Mouse (Mus musculus) forebrain, embryonic 12.5 days (tissue): ENCODE measurements around the gene Eif3j1. TPM values are rescaled to one million over a fixed set of nuclear protein-coding genes. Genes with fewer than 3 reads are reported as not detected.
"Not testable (repeated sequence)": the region's sequence is repeated elsewhere in the genome, so short reads cannot be mapped to it uniquely, and the experiment has no call there.

Experiments used
- ATAC-seq: fragments of 200-750 bp; cut with Nextera tagmentation; 2 replicates; pipeline ENCODE4 v1.8.0; 2017; ENCODE audit warnings: moderate TSS enrichment; ENCODE audit not compliant: low FRiP score
- H3K27ac ChIP-seq: fragments of 300-500 bp; sonication (generic); 2 replicates; pipeline ENCODE4 v1.5.1; 2016; ENCODE audit warnings: mild to moderate bottlenecking
- H3K27me3 ChIP-seq: fragments of 300-500 bp; sonication (generic); 2 replicates; pipeline ENCODE4 v1.6.1; 2016; ENCODE audit warnings: mild to moderate bottlenecking
- H3K36me3 ChIP-seq: fragments of 300-500 bp; sonication (generic); replicated peaks from 2 replicates; pipeline ENCODE4 v1.6.1; 2016; ENCODE audit warnings: mild to moderate bottlenecking
- H3K4me1 ChIP-seq: fragments of 300-500 bp; sonication (generic); 2 replicates; pipeline ENCODE4 v1.6.1; 2016
- H3K4me2 ChIP-seq: fragments of 300-500 bp; sonication (generic); 2 replicates; pipeline ENCODE4 v1.6.1; 2016; ENCODE audit warnings: mild to moderate bottlenecking, moderate library complexity
- H3K4me3 ChIP-seq: fragments of 300-500 bp; sonication (generic); replicated peaks from 2 replicates; pipeline ENCODE4 v1.5.1; 2016; ENCODE audit warnings: mild to moderate bottlenecking
- H3K9ac ChIP-seq: fragments of 300-500 bp; sonication (generic); 2 replicates; pipeline ENCODE4 v1.6.1; 2016; ENCODE audit warnings: mild to moderate bottlenecking
- H3K9me3 ChIP-seq: fragments of 300-500 bp; sonication (generic); 2 replicates; pipeline ENCODE4 v1.6.1; 2016
- WGBS: fragments of 180-500 bp; shearing (Covaris S2); methylation state at CpG from one replicate; pipeline ENCODE4 v1.1.7; 2016; 5-methylcytosine and 5-hydroxymethylcytosine counted together
- polyA plus RNA-seq: library from polyadenylated mRNA; unstranded; fragments of >200 nt; fragmentation: Nextera tagmentation; extraction: Ambion mirVana; gene quantifications from 2 replicates; pipeline ENCODE4 v1.2.1, GENCODE M21; 2016

Gene Eif3j1
- polyA plus RNA-seq, 1 experiment from 2014 or later: 14.4 TPM

GRCm38 (mm10) chr2:122059365-122060115 is 31.2 kb downstream of the Eif3j1 start:
- peaks cover 45% of the 10 kb centered on the region for H3K36me3 ChIP-seq
- H3K4me2 ChIP-seq: no peak overlapping the region

GRCm38 (mm10) chr2:122065200-122065969 is 37.0 kb downstream of the Eif3j1 start:
- H3K4me2 ChIP-seq: no peak overlapping the region
- no peak overlapping the region for H3K4me3 ChIP-seq
- H3K27me3 ChIP-seq: no peaks in the 10 kb centered on the region
- H3K9ac ChIP-seq: no peak overlapping the region
- H3K4me1 ChIP-seq: no peaks in the 10 kb centered on the region
- no peak for ATAC-seq
- WGBS: 55% methylated on average over 14 of the region's 14 CpGs
- no peak overlapping the region for H3K27ac ChIP-seq
- H3K9me3 ChIP-seq: no peaks in the 10 kb centered on the region
- peaks cover 47% of the 10 kb centered on the region for H3K36me3 ChIP-seq

More at GRCm38 (mm10) chr2:122059365-122060115, 31.2 kb downstream of the Eif3j1 start:
- no peak for ATAC-seq
- no peak overlapping the region for H3K4me3 ChIP-seq
- H3K4me1 ChIP-seq: no peaks in the 10 kb centered on the region
- H3K27me3 ChIP-seq: no peaks in the 10 kb centered on the region
- H3K9ac ChIP-seq: no peak overlapping the region; the same call in 1 of the 2 replicates
- no peaks in the 10 kb centered on the region for H3K9me3 ChIP-seq
- 89% methylated on average over 11 of the region's 11 CpGs for WGBS
- no peak overlapping the region for H3K27ac ChIP-seq

GRCm38 (mm10) chr2:122066241-122066640 is 37.9 kb downstream of the Eif3j1 start:
- Histone ChIP-seq H3K9me3 (no peaks in the 10 kb centered on the region), H3K36me3 (peaks cover 51% of the 10 kb centered on the region), H3K4me1 (no peaks in the 10 kb centered on the region), H3K9ac (no peak overlapping the region), H3K4me2 (no peak overlapping the region), H3K27ac (no peak overlapping the region), H3K4me3 (no peak overlapping the region), H3K27me3 (no peaks in the 10 kb centered on the region)
- 88% methylated on average over 8 of the region's 8 CpGs for WGBS
- ATAC-seq: no peak

GRCm38 (mm10) chr2:122069144-122069912 is 41.0 kb downstream of the Eif3j1 start:
- H3K4me1 ChIP-seq: no peaks in the 10 kb centered on the region
- no peak overlapping the region for H3K4me2 ChIP-seq
- H3K36me3 ChIP-seq: peaks cover 56% of the 10 kb centered on the region
- H3K27ac ChIP-seq: no peak overlapping the region
- H3K4me3 ChIP-seq: no peak overlapping the region
- no peaks in the 10 kb centered on the region for H3K27me3 ChIP-seq
- no peak for ATAC-seq
- 93% methylated on average over 6 of the region's 6 CpGs for WGBS
- no peaks in the 10 kb centered on the region for H3K9me3 ChIP-seq
- H3K9ac ChIP-seq: no peak overlapping the region

GRCm38 (mm10) chr2:122069922-122070321 is 41.6 kb downstream of the Eif3j1 start:
- Histone ChIP-seq H3K4me3 (no peak overlapping the region), H3K4me1 (no peaks in the 10 kb centered on the region), H3K9me3 (no peaks in the 10 kb centered on the region), H3K36me3 (peaks cover 56% of the 10 kb centered on the region), H3K9ac (no peak overlapping the region), H3K4me2 (no peak overlapping the region), H3K27ac (no peak overlapping the region), H3K27me3 (no peaks in the 10 kb centered on the region)
- ATAC-seq: no peak
- 37% methylated on average over 5 of the region's 5 CpGs for WGBS

- 57% methylated on average over 7 of the region's 7 CpGs for WGBS
- H3K9ac ChIP-seq: no peak overlapping the region
- H3K9me3 ChIP-seq: no peaks in the 10 kb centered on the region
- no peak for ATAC-seq
- no peak overlapping the region for H3K4me2 ChIP-seq
- no peaks in the 10 kb centered on the region for H3K4me1 ChIP-seq
- H3K27me3 ChIP-seq: no peaks in the 10 kb centered on the region
- H3K36me3 ChIP-seq: peaks cover 77% of the 10 kb centered on the region
- no peak overlapping the region for H3K27ac ChIP-seq
- no peak overlapping the region for H3K4me3 ChIP-seq
These were observed 53.5 kb downstream of the Eif3j1 start for GRCm38 (mm10) chr2:122081728-122082456.

- Histone ChIP-seq H3K4me1 (no peaks in the 10 kb centered on the region), H3K9me3 (no peaks in the 10 kb centered on the region), H3K4me3 (no peak overlapping the region), H3K4me2 (no peak overlapping the region), H3K9ac (no peak overlapping the region), H3K27ac (no peak overlapping the region), H3K27me3 (no peaks in the 10 kb centered on the region), H3K36me3 (peaks cover 84% of the 10 kb centered on the region)
- WGBS: 82% methylated on average over 4 of the region's 4 CpGs
- no peak for ATAC-seq
These were observed 58.1 kb downstream of the Eif3j1 start for GRCm38 (mm10) chr2:122086446-122086845.

- peaks cover 86% of the 10 kb centered on the region for H3K36me3 ChIP-seq
- no peak for ATAC-seq
- H3K4me3 ChIP-seq: no peak overlapping the region
- 93% methylated on average over 4 of the region's 4 CpGs for WGBS
- H3K4me1 ChIP-seq: no peaks in the 10 kb centered on the region
- H3K27ac ChIP-seq: no peak overlapping the region
- H3K9me3 ChIP-seq: no peaks in the 10 kb centered on the region
- no peaks in the 10 kb centered on the region for H3K27me3 ChIP-seq
- H3K4me2 ChIP-seq: no peak overlapping the region
- no peak overlapping the region for H3K9ac ChIP-seq
These were observed 65.5 kb downstream of the Eif3j1 start for GRCm38 (mm10) chr2:122093844-122094243.

GRCm38 (mm10) chr2:122097686-122098085 is 69.3 kb downstream of the Eif3j1 start:
- ATAC-seq, H3K9me3 ChIP-seq, H3K27me3 ChIP-seq, H3K9ac ChIP-seq, H3K4me1 ChIP-seq, H3K4me3 ChIP-seq, H3K4me2 ChIP-seq, H3K27ac ChIP-seq: not testable (repeated sequence)
- WGBS: 78% methylated on average over 5 of the region's 5 CpGs
- peaks cover 84% of the 10 kb centered on the region for H3K36me3 ChIP-seq

GRCm38 (mm10) chr2:122102070-122102469 is 73.7 kb downstream of the Eif3j1 start:
- Histone ChIP-seq H3K9ac (no peak overlapping the region), H3K36me3 (peaks cover 65% of the 10 kb centered on the region)

More at GRCm38 (mm10) chr2:122102070-122102469, 73.7 kb downstream of the Eif3j1 start:
- Histone ChIP-seq H3K27me3 (no peaks in the 10 kb centered on the region), H3K27ac (no peak overlapping the region), H3K4me2 (no peak overlapping the region), H3K4me1 (no peaks in the 10 kb centered on the region), H3K9me3 (no peaks in the 10 kb centered on the region), H3K4me3 (no peak overlapping the region)
- no peak for ATAC-seq
